Mouse (Mus musculus) kidney, adult 2 months (tissue): ENCODE measurements around the gene C9.

Experiments
- CTCF ChIP-seq: fragments of 200-500 bp; conservative IDR thresholded peaks from 2 replicates; pipeline ENCODE4 v1.5.1; 2011; ENCODE audit warnings: low read depth, mild to moderate bottlenecking, control low read depth, low read length, moderate library complexity, mixed read lengths; ENCODE audit not compliant: insufficient read depth, insufficient read length
- POLR2A ChIP-seq: fragments of 200-500 bp; IDR thresholded peaks from one replicate; pipeline ENCODE4 v1.6.1; 2011; ENCODE audit warnings: low read depth, low read length, control low read depth

DNA sequence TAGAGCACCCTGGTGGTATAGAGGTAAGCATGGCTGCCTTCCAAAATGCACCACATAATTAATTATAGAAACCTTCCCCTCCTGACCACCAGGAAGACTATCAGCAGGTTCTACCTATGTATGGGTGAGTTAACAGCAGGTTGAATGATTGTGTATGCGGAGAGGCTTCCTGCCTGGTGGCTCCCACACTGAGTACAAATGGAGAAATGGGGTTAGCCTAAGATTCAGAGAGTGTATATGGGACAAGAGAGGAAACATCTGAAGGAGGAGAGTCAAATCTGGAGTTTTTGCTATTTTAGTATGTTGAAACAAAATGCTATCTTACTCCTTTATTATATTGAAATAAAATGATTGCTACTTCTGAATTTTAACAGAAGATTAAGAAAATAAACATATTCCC is 72.4 kb downstream of the C9 start:
- no peak for TF ChIP-seq POLR2A
- TF ChIP-seq CTCF, result no peak
